Mouse (Mus musculus): Measurements from ENCODE around the gene Miga2. TPM values are rescaled to one million over a fixed set of nuclear protein-coding genes. Genes with fewer than 3 reads are reported as not detected.

Gene Miga2
- polyA plus RNA-seq, 1 experiment from 2014 or later, result 12.6 TPM

DNA sequence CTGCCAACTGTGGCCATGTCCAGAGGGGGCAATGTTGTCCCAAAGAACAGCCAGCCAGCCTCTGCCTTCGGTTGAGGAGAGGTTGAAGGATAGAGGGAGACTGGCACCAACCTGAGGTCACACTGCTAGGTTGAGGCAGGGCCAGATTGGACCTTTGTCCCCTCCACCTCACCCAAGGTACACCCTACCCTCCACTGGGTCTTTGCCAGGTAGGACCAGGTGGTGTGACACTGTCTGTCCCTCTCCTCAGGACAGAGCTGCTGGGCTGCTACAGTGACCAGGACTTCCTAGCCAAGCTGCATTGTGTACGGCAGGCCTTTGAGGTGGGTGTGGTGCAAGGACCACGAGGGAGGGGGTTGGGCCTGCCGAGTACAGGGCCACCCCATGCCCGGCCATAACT, 13.7 kb downstream of the Miga2 start:
- H3K27ac ChIP-seq (ENCODE audit: low read depth, low read length), result no peak overlapping the region; the same call in 1 of the 2 replicates
- H3K4me2 ChIP-seq (replicated peaks; ENCODE audit: low read depth), result no peak overlapping the region
- H3K36me3 ChIP-seq (ENCODE audit: control insufficient read depth, insufficient read depth), result peaks cover 72% of the 10 kb centered on the region
- no peak overlapping the region for H3K4me3 ChIP-seq (ENCODE audit: low read depth, low read length)
- ATAC-seq, result no peak
- H3K9ac ChIP-seq (ENCODE audit: low read depth, low read length), result no peak overlapping the region
- no peaks in the 10 kb centered on the region for H3K9me3 ChIP-seq (ENCODE audit: control insufficient read depth)
- H3K4me1 ChIP-seq (replicated peaks; ENCODE audit: control insufficient read depth, insufficient read depth, low read length), result no peaks in the 10 kb centered on the region
- TF ChIP-seq CTCF (IDR thresholded peaks at IDR 0.05; ENCODE audit: low read depth), result 0 out of 2 replicates have a peak, but pooled peaks have one; percentile 16
- H3K27me3 ChIP-seq (replicated peaks; ENCODE audit: control insufficient read depth, insufficient read depth, low read length), result no peaks in the 10 kb centered on the region
- 79% methylated on average over 5 of the region's 5 CpGs for WGBS

DNA sequence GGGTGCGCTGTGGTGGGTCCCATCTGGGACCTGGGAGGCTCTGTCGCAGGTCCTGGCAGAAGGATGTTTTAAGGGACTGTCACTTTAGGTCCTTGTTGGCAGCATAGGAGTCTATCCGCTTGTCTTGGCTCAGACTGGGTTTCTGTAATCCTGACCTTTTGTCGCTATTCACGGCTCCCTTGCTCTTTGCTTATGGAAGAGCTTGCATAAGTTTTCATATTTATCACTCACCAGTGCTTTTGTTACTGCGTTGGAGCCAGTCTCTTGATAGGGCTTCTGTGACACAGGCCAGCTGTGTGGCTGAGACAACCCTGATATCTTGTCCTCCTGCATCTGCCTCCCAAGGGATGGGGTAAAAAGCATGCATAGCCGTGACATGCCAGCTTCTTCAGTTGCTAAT, 15.3 kb downstream of the Miga2 start:
- TF ChIP-seq CTCF (IDR thresholded peaks at IDR 0.05; ENCODE audit: low read depth), result no peak
- Histone ChIP-seq H3K4me1 (replicated peaks; ENCODE audit: control insufficient read depth, insufficient read depth, low read length) (no peaks in the 10 kb centered on the region), H3K9ac (ENCODE audit: low read depth, low read length) (no peak overlapping the region), H3K4me2 (replicated peaks; ENCODE audit: low read depth) (no peak overlapping the region), H3K36me3 (ENCODE audit: control insufficient read depth, insufficient read depth) (peaks cover 76% of the 10 kb centered on the region), H3K27ac (ENCODE audit: low read depth, low read length) (no peak overlapping the region), H3K27me3 (replicated peaks; ENCODE audit: control insufficient read depth, insufficient read depth, low read length) (no peaks in the 10 kb centered on the region), H3K4me3 (ENCODE audit: low read depth, low read length) (no peak overlapping the region), H3K9me3 (ENCODE audit: control insufficient read depth) (no peaks in the 10 kb centered on the region)
- ATAC-seq, result no peak
- 76% methylated on average over 7 of the region's 7 CpGs for WGBS

DNA sequence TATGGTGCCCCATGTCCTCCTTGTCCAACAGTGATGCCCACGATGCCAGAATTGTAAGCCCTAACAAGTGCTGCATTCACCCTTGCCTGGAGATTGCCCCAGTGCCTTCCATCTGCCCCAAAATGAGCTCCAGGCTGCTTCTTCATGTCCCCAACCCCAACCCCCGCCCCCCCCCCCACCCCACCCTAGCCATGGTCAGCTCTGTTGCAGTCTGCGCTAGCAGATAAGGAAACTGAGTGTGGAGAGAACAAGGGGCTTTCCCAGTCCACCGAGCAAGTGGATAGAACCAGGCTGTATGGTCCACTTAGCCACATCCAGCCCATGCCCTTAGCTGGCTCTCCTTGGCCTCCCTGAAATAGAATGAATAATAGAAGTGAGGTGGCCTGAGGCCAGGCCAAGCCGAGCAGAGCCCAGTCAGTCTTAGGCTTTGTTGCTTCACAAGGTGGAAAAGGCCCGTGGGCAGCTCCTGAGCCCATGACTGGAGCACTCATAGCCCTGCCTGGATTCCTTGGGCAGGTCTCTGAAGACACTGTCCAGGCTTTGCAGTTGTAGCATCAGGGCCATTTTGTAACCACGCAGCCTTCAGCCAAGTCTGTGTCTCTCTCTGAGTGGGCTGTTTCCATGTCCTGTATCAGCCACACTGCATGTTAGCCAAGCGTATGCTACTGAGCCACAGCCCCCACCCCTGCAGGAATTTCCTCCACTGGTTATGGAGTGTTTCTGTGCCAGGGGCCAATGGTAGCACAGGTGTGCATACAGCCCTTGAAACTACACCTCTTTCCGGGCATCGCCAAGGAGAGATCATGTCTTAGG, 16.7 kb downstream of the Miga2 start:
- Histone ChIP-seq H3K4me3 (ENCODE audit: low read depth, low read length) (no peak overlapping the region), H3K4me1 (replicated peaks; ENCODE audit: control insufficient read depth, insufficient read depth, low read length) (no peaks in the 10 kb centered on the region), H3K36me3 (ENCODE audit: control insufficient read depth, insufficient read depth) (peaks cover 83% of the 10 kb centered on the region), H3K27ac (ENCODE audit: low read depth, low read length) (no peak overlapping the region), H3K9ac (ENCODE audit: low read depth, low read length) (no peak overlapping the region), H3K4me2 (replicated peaks; ENCODE audit: low read depth) (no peak overlapping the region), H3K9me3 (ENCODE audit: control insufficient read depth) (no peaks in the 10 kb centered on the region), H3K27me3 (replicated peaks; ENCODE audit: control insufficient read depth, insufficient read depth, low read length) (no peaks in the 10 kb centered on the region)
- 89% methylated on average over 10 of the region's 10 CpGs for WGBS
- no peak for TF ChIP-seq CTCF (IDR thresholded peaks at IDR 0.05; ENCODE audit: low read depth)
- no peak for ATAC-seq

DNA sequence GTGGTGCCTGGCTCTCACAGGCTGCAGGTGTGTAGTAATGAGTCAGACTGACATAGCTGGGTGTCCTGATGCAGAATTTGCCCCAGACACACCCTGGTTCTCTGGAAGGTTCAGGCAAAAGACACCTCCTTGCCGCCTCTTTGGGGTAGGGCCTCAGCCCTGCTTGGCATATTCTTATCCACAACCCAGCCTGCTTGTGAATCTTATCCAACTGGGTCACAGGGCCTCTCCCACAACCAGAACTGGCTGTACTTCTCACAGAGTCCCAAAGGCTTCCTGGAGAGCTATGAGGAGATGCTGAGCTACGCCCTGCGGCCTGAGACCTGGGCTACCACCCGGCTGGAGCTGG, 17.3 kb downstream of the Miga2 start:
- Histone ChIP-seq H3K4me3 (ENCODE audit: low read depth, low read length) (no peak overlapping the region), H3K27me3 (replicated peaks; ENCODE audit: control insufficient read depth, insufficient read depth, low read length) (no peaks in the 10 kb centered on the region), H3K9ac (ENCODE audit: low read depth, low read length) (no peak overlapping the region), H3K36me3 (ENCODE audit: control insufficient read depth, insufficient read depth) (peaks cover 78% of the 10 kb centered on the region), H3K9me3 (ENCODE audit: control insufficient read depth) (no peaks in the 10 kb centered on the region), H3K4me2 (replicated peaks; ENCODE audit: low read depth) (no peak overlapping the region), H3K27ac (ENCODE audit: low read depth, low read length) (no peak overlapping the region), H3K4me1 (replicated peaks; ENCODE audit: control insufficient read depth, insufficient read depth, low read length) (no peaks in the 10 kb centered on the region)
- no peak for TF ChIP-seq CTCF (IDR thresholded peaks at IDR 0.05; ENCODE audit: low read depth)
- ATAC-seq, result no peak
- WGBS, result 90% methylated on average over 4 of the region's 4 CpGs

DNA sequence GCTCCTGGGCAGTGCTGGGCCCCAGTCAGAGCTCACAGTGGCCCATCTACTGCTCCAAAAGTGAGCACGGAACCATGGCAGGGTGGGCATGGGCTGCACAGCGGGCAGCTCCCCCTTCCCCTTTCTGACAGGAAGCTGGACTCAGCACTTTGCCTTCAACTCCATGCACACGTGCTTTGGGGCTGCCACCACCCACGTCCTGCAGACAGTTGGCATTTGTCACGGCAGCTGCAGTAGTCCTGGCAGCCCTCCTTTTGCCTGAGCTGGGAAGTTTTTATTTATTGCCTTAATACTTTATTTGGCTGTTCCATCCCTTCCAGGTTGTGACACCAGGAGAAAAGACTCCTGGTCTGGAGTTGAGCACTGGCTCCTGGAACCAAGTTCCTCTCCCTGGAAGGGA, 20.8 kb downstream of the Miga2 start:
- no peak for TF ChIP-seq CTCF (IDR thresholded peaks at IDR 0.05; ENCODE audit: low read depth)
- ATAC-seq, result no peak
- Histone ChIP-seq H3K4me2 (replicated peaks; ENCODE audit: low read depth) (no peak overlapping the region), H3K27me3 (replicated peaks; ENCODE audit: control insufficient read depth, insufficient read depth, low read length) (no peaks in the 10 kb centered on the region), H3K27ac (ENCODE audit: low read depth, low read length) (no peak overlapping the region), H3K36me3 (ENCODE audit: control insufficient read depth, insufficient read depth) (peaks cover 46% of the 10 kb centered on the region), H3K9me3 (ENCODE audit: control insufficient read depth) (no peaks in the 10 kb centered on the region), H3K9ac (ENCODE audit: low read depth, low read length) (no peak overlapping the region), H3K4me3 (ENCODE audit: low read depth, low read length) (no peak overlapping the region), H3K4me1 (replicated peaks; ENCODE audit: control insufficient read depth, insufficient read depth, low read length) (no peaks in the 10 kb centered on the region)
- 83% methylated on average over 5 of the region's 5 CpGs for WGBS

DNA sequence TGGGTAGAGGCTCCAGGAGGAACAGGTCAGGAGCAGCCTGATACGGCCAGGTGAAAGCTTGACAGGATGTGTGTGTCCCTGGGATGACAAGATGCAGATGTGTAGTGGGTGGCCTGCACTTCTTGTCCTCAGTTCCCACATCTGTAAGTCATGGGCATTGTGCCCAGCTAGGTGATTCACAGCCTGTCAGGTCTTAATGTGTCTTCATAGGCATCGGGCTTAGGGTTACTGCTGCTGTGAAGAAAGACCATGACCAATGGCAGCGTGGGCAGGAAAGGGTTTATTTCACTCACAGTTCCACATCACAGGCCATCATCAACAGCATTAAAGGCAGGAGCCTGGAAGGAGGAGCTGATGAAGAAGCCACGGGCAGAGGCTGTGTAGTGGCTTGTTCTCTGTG, 21.6 kb downstream of the Miga2 start:
- H3K4me2 ChIP-seq (replicated peaks; ENCODE audit: low read depth), result no peak overlapping the region
- no peak for ATAC-seq
- H3K27ac ChIP-seq (ENCODE audit: low read depth, low read length), result no peak overlapping the region
- no peak overlapping the region for H3K4me3 ChIP-seq (ENCODE audit: low read depth, low read length)
- TF ChIP-seq CTCF (IDR thresholded peaks at IDR 0.05; ENCODE audit: low read depth), result no peak
- H3K9ac ChIP-seq (ENCODE audit: low read depth, low read length), result no peak overlapping the region
- no peaks in the 10 kb centered on the region for H3K27me3 ChIP-seq (replicated peaks; ENCODE audit: control insufficient read depth, insufficient read depth, low read length)
- H3K4me1 ChIP-seq (replicated peaks; ENCODE audit: control insufficient read depth, insufficient read depth, low read length), result no peaks in the 10 kb centered on the region
- 79% methylated on average over 4 of the region's 4 CpGs for WGBS
- peaks cover 46% of the 10 kb centered on the region for H3K36me3 ChIP-seq (ENCODE audit: control insufficient read depth, insufficient read depth)
- H3K9me3 ChIP-seq (ENCODE audit: control insufficient read depth), result no peaks in the 10 kb centered on the region

All from intestine, postnatal 0 days (tissue).